Mouse (Mus musculus) MEL (cell line): Measurements from ENCODE around the gene Olfr800. TPM values are rescaled to one million over a fixed set of nuclear protein-coding genes. Genes with fewer than 3 reads are reported as not detected.

ENCODE experiments used
- DNase-seq: peaks from one replicate; pipeline ENCODE4 v3.0.0; 2011; ENCODE audit warnings: low read depth, low spot score
- H3K27ac ChIP-seq: 2 replicates; pipeline ENCODE4 v1.5.1; 2012; ENCODE audit warnings: low read depth, mild to moderate bottlenecking, control low read depth, low read length, moderate library complexity; ENCODE audit not compliant: control insufficient read depth
- H3K27me3 ChIP-seq, 2 experiments: fragments of 150-350 bp in 1 of 2; sonication (generic) in 1 of 2; 2 replicates each; pipeline ENCODE4 v1.6.1; 2012; ENCODE audit warnings: low read length in 2 of 2, mild to moderate bottlenecking in 2 of 2, improper control_type of control experiment in 1 of 2, moderate library complexity in 1 of 2; ENCODE audit not compliant: insufficient read depth in 2 of 2, control insufficient read depth in 1 of 2
- H3K36me3 ChIP-seq, 2 experiments: 2 replicates each; pipeline ENCODE4 v1.6.1; 2012 to 2014; ENCODE audit warnings: low read length in 2 of 2, improper control_type of control experiment in 1 of 2, inconsistent platforms in 1 of 2, mild to moderate bottlenecking in 1 of 2; ENCODE audit not compliant: insufficient read depth in 2 of 2, control insufficient read depth in 1 of 2
- H3K4me1 ChIP-seq, 2 experiments: fragments of 150-350 bp in 1 of 2; sonication (generic) in 1 of 2; 2 replicates each; pipeline ENCODE4 v1.6.1; 2012; ENCODE audit warnings: low read length in 2 of 2, improper control_type of control experiment in 1 of 2, mild to moderate bottlenecking in 1 of 2; ENCODE audit not compliant: insufficient read depth in 2 of 2, control insufficient read depth in 1 of 2
- H3K4me3 ChIP-seq, 2 experiments: fragments of 150-350 bp in 1 of 2; sonication (generic) in 1 of 2; 2 replicates each; pipeline ENCODE4 v1.5.1; 2012; ENCODE audit warnings: low read depth in 2 of 2, low read length in 2 of 2, mild to moderate bottlenecking in 2 of 2, moderate library complexity in 2 of 2, control low read depth in 1 of 2, improper control_type of control experiment in 1 of 2; ENCODE audit not compliant: control insufficient read depth in 1 of 2, insufficient read depth in 1 of 2
- H3K79me2 ChIP-seq: 2 replicates; pipeline ENCODE4 v1.6.1; 2012; ENCODE audit warnings: mild to moderate bottlenecking, low read length, moderate library complexity; ENCODE audit not compliant: control insufficient read depth, poor library complexity, insufficient read depth
- H3K9ac ChIP-seq: 2 replicates; pipeline ENCODE4 v1.6.1; 2012; ENCODE audit warnings: low read depth, mild to moderate bottlenecking, control low read depth, low read length, moderate library complexity; ENCODE audit not compliant: control insufficient read depth, poor library complexity, severe bottlenecking
- H3K9me3 ChIP-seq: fragments of 150-350 bp; sonication (generic); replicated peaks from 2 replicates; pipeline ENCODE4 v1.6.1; 2012; ENCODE audit warnings: mild to moderate bottlenecking, low read length, improper control_type of control experiment, moderate library complexity; ENCODE audit not compliant: insufficient read depth
- CHD1 ChIP-seq: IDR thresholded peaks from 2 replicates; pipeline ENCODE4 v1.6.1; 2012; ENCODE audit warnings: low read depth, mild to moderate bottlenecking, inconsistent platforms, low read length, improper control_type of control experiment
- CHD2 ChIP-seq: IDR thresholded peaks from 2 replicates; pipeline ENCODE4 v1.6.1; 2011; ENCODE audit warnings: low read length, improper control_type of control experiment
- CTCF ChIP-seq, 3 experiments: IDR thresholded peaks in 2 of 3; conservative IDR thresholded peaks in 1 of 3; 2 replicates each; pipeline ENCODE4 v1.5.1; 2011 to 2012; ENCODE audit warnings: low read length in 3 of 3, low read depth in 2 of 3, mild to moderate bottlenecking in 2 of 3, improper control_type of control experiment in 1 of 3, inconsistent platforms in 1 of 3, mixed read lengths in 1 of 3, moderate library complexity in 1 of 3; ENCODE audit not compliant: control insufficient read depth in 1 of 3, insufficient read depth in 1 of 3, poor library complexity in 1 of 3, severe bottlenecking in 1 of 3
- E2F4 ChIP-seq: IDR thresholded peaks from 2 replicates; pipeline ENCODE4 v1.6.1; 2011; ENCODE audit warnings: low read depth, low read length, improper control_type of control experiment, borderline replicate concordance
- ELF1 ChIP-seq: IDR thresholded peaks from 2 replicates; pipeline ENCODE4 v1.6.1; 2014; ENCODE audit warnings: low read depth, mild to moderate bottlenecking, inconsistent platforms, low read length, improper control_type of control experiment, moderate library complexity
- GATA1 ChIP-seq: IDR thresholded peaks from 2 replicates; pipeline ENCODE4 v1.6.1; 2011; ENCODE audit warnings: low read depth, low read length, improper control_type of control experiment
- HCFC1 ChIP-seq: IDR thresholded peaks from 2 replicates; pipeline ENCODE4 v1.6.1; 2012; ENCODE audit warnings: low read depth, mild to moderate bottlenecking, inconsistent platforms, low read length, improper control_type of control experiment, moderate library complexity
- JUND ChIP-seq: IDR thresholded peaks from 2 replicates; pipeline ENCODE4 v1.6.1; 2011; ENCODE audit warnings: low read depth, mild to moderate bottlenecking, improper control_type of control experiment, low read length
- KAT2A ChIP-seq: conservative IDR thresholded peaks from 2 replicates; pipeline ENCODE4 v1.6.1; 2012; ENCODE audit warnings: low read depth, low read length, improper control_type of control experiment, inconsistent platforms
- MAFK ChIP-seq: IDR thresholded peaks from 2 replicates; pipeline ENCODE4 v1.6.1; 2011; ENCODE audit warnings: low read depth, mild to moderate bottlenecking, low read length, improper control_type of control experiment, borderline replicate concordance
- MAX ChIP-seq: IDR thresholded peaks from 2 replicates; pipeline ENCODE4 v1.6.1; 2011; ENCODE audit warnings: low read length, improper control_type of control experiment
- MXI1 ChIP-seq: IDR thresholded peaks from 2 replicates; pipeline ENCODE4 v1.6.1; 2011; ENCODE audit warnings: mild to moderate bottlenecking, low read depth, low read length, improper control_type of control experiment
- MYC ChIP-seq: IDR thresholded peaks from 2 replicates; pipeline ENCODE4 v1.6.1; 2011; ENCODE audit warnings: low read depth, mild to moderate bottlenecking, low read length, improper control_type of control experiment, moderate library complexity
- NELFE ChIP-seq: IDR thresholded peaks from 2 replicates; pipeline ENCODE4 v1.6.1; 2011; ENCODE audit warnings: low read depth, low read length, improper control_type of control experiment
- POLR2A ChIP-seq, 2 experiments: IDR thresholded peaks; 2 replicates each; pipeline ENCODE4 v1.6.1; 2011 to 2012; ENCODE audit warnings: low read length in 2 of 2, mild to moderate bottlenecking in 2 of 2, control low read depth in 1 of 2, improper control_type of control experiment in 1 of 2, low read depth in 1 of 2, moderate library complexity in 1 of 2; ENCODE audit not compliant: control insufficient read depth in 1 of 2, insufficient read depth in 1 of 2, poor library complexity in 1 of 2
- POLR2AphosphoS2 ChIP-seq: IDR thresholded peaks from 2 replicates; pipeline ENCODE4 v1.6.1; 2011; ENCODE audit warnings: low read length, improper control_type of control experiment
- RAD21 ChIP-seq: IDR thresholded peaks from 2 replicates; pipeline ENCODE4 v1.6.1; 2011; ENCODE audit warnings: mild to moderate bottlenecking, low read depth, low read length, improper control_type of control experiment
- RCOR1 ChIP-seq: IDR thresholded peaks from 2 replicates; pipeline ENCODE4 v1.6.1; 2012; ENCODE audit warnings: low read depth, mild to moderate bottlenecking, inconsistent platforms, low read length, improper control_type of control experiment
- TAL1 ChIP-seq: IDR thresholded peaks from 2 replicates; pipeline ENCODE4 v1.6.1; 2012; ENCODE audit warnings: mild to moderate bottlenecking, inconsistent platforms, low read length, moderate library complexity, mixed read lengths
- TBP ChIP-seq: IDR thresholded peaks from 2 replicates; pipeline ENCODE4 v1.8.0; 2011; ENCODE audit warnings: low read depth, low read length, improper control_type of control experiment
- TCF12 ChIP-seq: IDR thresholded peaks from 2 replicates; pipeline ENCODE4 v1.6.1; 2014; ENCODE audit warnings: low read depth, mild to moderate bottlenecking, inconsistent platforms, low read length, improper control_type of control experiment, moderate library complexity
- UBTF ChIP-seq: IDR thresholded peaks from 2 replicates; pipeline ENCODE4 v1.6.1; 2012; ENCODE audit warnings: low read depth, mild to moderate bottlenecking, inconsistent platforms, low read length, improper control_type of control experiment, moderate library complexity, borderline replicate concordance; ENCODE audit not compliant: insufficient read depth
- USF2 ChIP-seq, 2 experiments: IDR thresholded peaks; 2 replicates each; pipeline ENCODE4 v1.6.1; 2011 to 2012; ENCODE audit warnings: improper control_type of control experiment in 2 of 2, low read length in 2 of 2, borderline replicate concordance in 1 of 2, inconsistent platforms in 1 of 2, low read depth in 1 of 2, mild to moderate bottlenecking in 1 of 2; ENCODE audit not compliant: insufficient read depth in 1 of 2
- ZC3H11A ChIP-seq: IDR thresholded peaks from 2 replicates; pipeline ENCODE4 v1.6.1; 2012; ENCODE audit warnings: low read depth, mild to moderate bottlenecking, inconsistent platforms, low read length, improper control_type of control experiment
- ZKSCAN1 ChIP-seq: IDR thresholded peaks from 2 replicates; pipeline ENCODE4 v1.6.1; 2012; ENCODE audit warnings: low read depth, mild to moderate bottlenecking, inconsistent platforms, low read length, improper control_type of control experiment, moderate library complexity
- ZMIZ1 ChIP-seq: IDR thresholded peaks from 2 replicates; pipeline ENCODE4 v1.6.1; 2012; ENCODE audit warnings: low read depth, mild to moderate bottlenecking, inconsistent platforms, low read length, improper control_type of control experiment, moderate library complexity
- ZNF384 ChIP-seq: IDR thresholded peaks from 2 replicates; pipeline ENCODE4 v1.6.1; 2012; ENCODE audit warnings: low read depth, mild to moderate bottlenecking, inconsistent platforms, low read length, improper control_type of control experiment
- polyA plus RNA-seq, 2 experiments: library from polyadenylated mRNA; stranded (reverse) in 1 of 2; unstranded in 1 of 2; fragments of >175 nt in 1 of 2; fragments of >200 nt in 1 of 2; gene quantifications; 2 replicates each; pipeline versions ENCODE4 v1.2.1 to v1.2.4; 2012; ENCODE audit warnings: low replicate concordance in 2 of 2, low read depth in 1 of 2; ENCODE audit not compliant: insufficient read length in 2 of 2, insufficient read depth in 1 of 2, missing spikeins in 1 of 2
- total RNA-seq: library from RNA; depleted of rRNA; stranded (reverse); fragments of 300-350 nt; gene quantifications from 2 replicates; pipeline ENCODE4 v1.2.3, GENCODE M21; 2012

Olfr800 gene
- total and polyA plus RNA-seq, 3 experiments = not detected

DNA sequence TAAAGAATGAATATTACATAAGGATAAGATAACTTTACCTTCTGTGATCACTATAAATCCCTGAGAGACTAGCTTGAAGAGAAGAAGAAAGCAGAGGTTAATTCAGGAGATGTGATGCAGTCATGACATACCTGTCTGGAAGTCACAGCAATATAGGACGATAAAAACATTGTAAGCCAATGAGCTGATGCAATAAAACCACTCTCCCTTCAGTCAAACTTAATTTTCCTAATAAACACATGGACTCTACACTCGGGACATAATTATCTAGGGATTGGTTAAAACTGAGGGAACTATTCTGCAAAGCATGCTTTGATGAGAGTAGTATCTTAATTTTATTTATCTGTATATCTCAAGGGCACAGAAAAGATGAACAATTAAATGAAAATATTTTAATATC is 36.7 kb downstream of the Olfr800 start, which contains the start of gene Olfr803:
TSS of gene Olfr803 (minus strand) at position 101 of the 400 bp plus-strand sequence.
- H3K4me1 ChIP-seq = no peaks in the 10 kb centered on the region
- H3K4me3 ChIP-seq = no peak within 1 kb of the TSS
- TF ChIP-seq UBTF (no peak), TBP (no peak), CHD2 (no peak), NELFE (no peak), ZMIZ1 (no peak), POLR2A (IDR thresholded peaks at IDR 0.05; ENCODE audit: control insufficient read depth in 1 of 2, insufficient read depth in 1 of 2, low read depth in 1 of 2, low read length in 2 of 2, poor library complexity in 1 of 2) (no peak), ZC3H11A (no peak), USF2 (IDR thresholded peaks at IDR 0.05; ENCODE audit: borderline replicate concordance in 1 of 2, insufficient read depth in 1 of 2, low read depth in 1 of 2, low read length in 2 of 2) (no peak), KAT2A (no peak), E2F4 (no peak), CTCF (IDR thresholded peaks at IDR 0.05 in 2 of 3, conservative IDR thresholded peaks at IDR 0.05 in 1 of 3; ENCODE audit: control insufficient read depth in 1 of 3, insufficient read depth in 1 of 3, low read depth in 2 of 3, low read length in 3 of 3, poor library complexity in 1 of 3, severe bottlenecking in 1 of 3) (no peak), RAD21 (no peak)
- H3K27ac ChIP-seq = no peak within 1 kb of the TSS
- no peaks in the 10 kb centered on the region for H3K27me3 ChIP-seq
- no peaks in the 10 kb centered on the region for H3K36me3 ChIP-seq
- no peak for DNase-seq
- H3K79me2 ChIP-seq = no peaks in the 10 kb centered on the region
- no peaks in the 10 kb centered on the region for H3K9me3 ChIP-seq
- H3K9ac ChIP-seq = no peak within 1 kb of the TSS

DNA sequence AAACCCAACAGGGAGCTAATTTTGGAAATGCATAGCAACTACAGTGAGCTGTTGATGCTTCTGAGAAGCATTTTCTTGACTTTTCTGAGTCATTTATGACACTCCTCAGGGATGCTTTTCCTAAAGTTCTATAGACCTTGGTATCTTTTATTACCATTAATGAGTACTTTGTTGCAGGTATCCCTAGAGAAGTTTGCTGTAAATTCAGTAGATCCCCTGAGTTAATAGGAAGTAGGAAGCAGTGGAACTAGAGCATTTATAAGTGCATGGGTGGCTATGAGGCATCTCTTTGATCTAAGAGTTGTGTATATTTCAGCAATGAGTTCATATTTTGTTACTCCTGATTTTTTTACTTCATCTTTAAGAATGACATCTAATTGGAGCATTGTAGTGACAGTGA is 45.4 kb downstream of the Olfr800 start, which contains the start of gene Olfr804:
TSS of gene Olfr804 (plus strand) at position 301 of the 400 bp plus-strand sequence.
- Histone ChIP-seq H3K9ac (no peak within 1 kb of the TSS), H3K27me3 (no peaks in the 10 kb centered on the region), H3K79me2 (no peaks in the 10 kb centered on the region), H3K4me1 (no peaks in the 10 kb centered on the region), H3K27ac (no peak within 1 kb of the TSS), H3K9me3 (no peaks in the 10 kb centered on the region)
- no peak for DNase-seq
- TF ChIP-seq MAFK (no peak), MXI1 (no peak), ELF1 (no peak), RAD21 (no peak), GATA1 (no peak), CHD1 (no peak), MAX (no peak), USF2 (IDR thresholded peaks at IDR 0.05; ENCODE audit: borderline replicate concordance in 1 of 2, insufficient read depth in 1 of 2, low read depth in 1 of 2, low read length in 2 of 2) (no peak), RCOR1 (no peak), TCF12 (no peak), MYC (no peak), CTCF (IDR thresholded peaks at IDR 0.05 in 2 of 3, conservative IDR thresholded peaks at IDR 0.05 in 1 of 3; ENCODE audit: control insufficient read depth in 1 of 3, insufficient read depth in 1 of 3, low read depth in 2 of 3, low read length in 3 of 3, poor library complexity in 1 of 3, severe bottlenecking in 1 of 3) (no peak), JUND (no peak), ZNF384 (no peak), POLR2AphosphoS2 (no peak), ZKSCAN1 (no peak), HCFC1 (no peak), TAL1 (no peak), E2F4 (no peak)
- TF ChIP-seq, all 39 proteins: peak for 0
- no peak within 1 kb of the TSS for H3K4me3 ChIP-seq
- no peaks in the 10 kb centered on the region for H3K36me3 ChIP-seq
